Mouse (Mus musculus) adipocyte (in vitro differentiated cells): ENCODE data around the gene Clba1.
"Not testable (repeated sequence)": the region's sequence is repeated elsewhere in the genome, so short reads cannot be mapped to it uniquely, and the experiment has no call there.

ENCODE experiments used
- DNase-seq: peaks from one replicate; pipeline ENCODE4 v3.0.0-alpha.2; 2016; ENCODE audit warnings: low spot score

Gene Clba1

GRCm38 (mm10) chr12:112795466-112796104 lies 13.2 kb upstream of the Clba1 start:
- peak; percentile 47 for DNase-seq

DNA sequence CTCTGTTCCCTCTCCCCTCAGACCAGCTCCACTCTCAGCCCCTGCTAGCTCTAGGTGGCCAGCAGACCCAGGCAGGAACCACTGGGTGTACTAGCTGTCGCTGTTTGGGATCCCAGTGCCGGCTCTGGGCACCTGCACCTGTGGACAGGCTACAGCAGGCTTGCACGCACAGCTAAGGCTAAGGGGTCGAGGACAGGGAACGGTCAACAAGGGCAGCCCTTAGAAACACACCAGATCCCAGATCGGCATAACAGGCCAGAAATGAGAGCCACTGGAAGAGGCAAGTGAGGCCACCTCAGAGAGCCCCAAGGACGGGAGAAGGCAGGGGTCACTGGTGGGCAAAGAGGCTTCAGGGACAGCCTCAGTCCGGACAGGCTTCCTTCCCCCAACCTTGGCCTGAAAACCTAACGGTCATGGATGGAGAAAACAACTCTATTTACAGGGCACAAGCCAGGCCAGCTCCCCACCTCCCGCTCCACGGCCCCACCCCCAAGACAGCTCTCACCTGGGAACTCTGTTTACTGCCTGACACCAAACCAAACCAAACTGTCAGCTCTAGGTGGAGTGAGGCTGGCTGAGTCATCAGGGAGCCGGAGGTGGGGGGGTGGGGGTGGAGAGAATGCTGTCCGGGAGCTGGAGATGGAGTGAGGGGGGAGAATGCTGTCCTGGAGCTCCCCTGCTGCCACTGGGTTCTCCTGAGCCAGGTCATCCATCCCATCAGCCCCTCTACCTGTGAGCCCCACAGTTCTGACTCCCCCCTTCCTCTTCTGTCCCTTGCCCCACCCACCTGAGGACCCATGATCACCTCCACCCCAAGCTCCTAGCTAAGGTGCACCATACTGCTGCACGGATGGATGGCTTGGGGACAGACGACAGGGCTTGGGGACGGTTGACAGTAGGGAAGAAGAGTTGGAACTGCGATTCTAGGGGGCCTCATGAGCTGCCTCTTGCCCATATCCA lies 11.9 kb upstream of the Clba1 start:
- no peak for DNase-seq

DNA sequence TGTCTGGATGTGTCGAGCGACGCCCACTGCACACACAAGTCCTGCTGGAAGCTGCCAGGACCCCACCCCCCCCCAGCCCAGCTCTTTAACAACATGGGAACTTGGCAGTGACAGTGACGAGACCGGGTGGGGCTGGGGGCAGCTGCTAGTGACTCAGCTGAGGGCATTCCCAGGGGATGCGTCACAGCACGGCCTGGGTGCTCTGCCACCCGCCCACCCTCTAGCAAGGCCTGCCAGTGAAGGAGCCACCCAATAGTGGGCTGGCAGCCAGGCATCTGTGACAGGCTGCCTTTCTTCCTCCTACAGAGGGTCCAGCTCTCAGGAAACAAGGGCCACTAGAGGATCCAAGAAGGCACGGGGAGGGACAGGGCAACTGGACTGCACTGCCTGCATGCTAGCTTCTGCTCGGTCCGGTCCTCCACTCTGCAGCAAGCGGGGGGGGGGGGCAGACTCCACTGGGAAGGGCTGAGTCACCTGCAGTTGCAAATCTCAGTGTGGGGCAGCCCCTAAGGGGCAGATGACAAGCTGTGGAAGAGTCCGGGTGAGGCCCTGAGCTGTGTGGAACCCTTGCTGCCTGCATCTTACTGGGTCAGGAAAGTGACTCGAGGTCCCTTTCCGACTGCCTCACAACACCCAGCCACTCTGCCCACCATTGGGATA lies 10.9 kb upstream of the Clba1 start:
- DNase-seq, result peak; percentile 29

- DNase-seq, result peak; percentile 38
Measured at GRCm38 (mm10) chr12:112798332-112798681, 10.4 kb upstream of the Clba1 start.

GRCm38 (mm10) chr12:112798716-112799115 lies 10.0 kb upstream of the Clba1 start:
- no peak for DNase-seq

- no peak for DNase-seq
Measured at GRCm38 (mm10) chr12:112799237-112799970, 9.3 kb upstream of the Clba1 start.

- DNase-seq, result peak; percentile 65
Measured at GRCm38 (mm10) chr12:112800476-112800875, 8.3 kb upstream of the Clba1 start.

GRCm38 (mm10) chr12:112801864-112802846 lies 6.6 kb upstream of the Clba1 start, which contains the start of gene Ahnak2:
TSS of gene Ahnak2 (minus strand) at chr12:112802657.
- no peak for DNase-seq

DNA sequence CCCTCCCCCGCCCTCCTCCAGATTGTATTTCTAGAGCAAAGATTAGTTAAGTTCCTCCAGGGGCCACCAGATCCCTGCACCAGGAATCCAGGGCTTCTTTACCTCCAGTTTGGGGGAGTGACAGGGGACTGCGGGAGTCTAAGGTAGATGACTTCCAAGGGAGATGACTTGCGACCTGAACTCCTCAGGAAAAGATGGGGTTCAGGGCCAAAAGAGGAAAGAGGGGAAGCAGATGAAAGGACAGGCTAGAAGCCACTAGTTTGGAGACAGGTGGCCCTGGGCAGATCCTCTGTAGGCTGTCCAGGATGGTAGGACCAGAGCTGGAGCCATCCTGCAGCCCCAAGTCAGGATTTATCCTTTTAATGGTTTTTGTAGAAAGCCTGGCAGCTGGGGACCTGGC lies 5.8 kb upstream of the Clba1 start:
- DNase-seq, result no peak

DNA sequence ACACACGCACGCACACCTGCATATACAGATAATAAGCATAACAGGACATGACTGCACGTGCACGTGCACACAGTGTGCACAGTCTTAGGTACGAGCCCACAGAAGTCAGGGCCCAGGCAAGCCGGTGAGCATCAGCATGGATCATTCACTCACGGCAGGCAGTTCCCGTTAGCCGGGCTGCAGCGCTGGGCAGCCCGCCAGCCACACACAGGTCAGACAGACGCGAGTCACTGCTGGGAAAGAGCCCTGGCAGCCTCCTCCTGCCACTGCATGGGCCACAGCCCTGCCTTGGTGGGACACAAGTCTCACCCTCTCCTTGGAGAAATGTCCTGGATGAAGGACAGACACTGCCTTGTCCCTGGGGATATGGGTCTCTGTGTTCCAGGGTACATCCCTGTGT lies 4.7 kb upstream of the Clba1 start:
- DNase-seq, result peak; percentile 47

GRCm38 (mm10) chr12:112806044-112806443 lies 2.7 kb upstream of the Clba1 start:
- no peak for DNase-seq

GRCm38 (mm10) chr12:112807796-112808195 lies 941 bp upstream of the Clba1 start:
- no peak for DNase-seq

DNA sequence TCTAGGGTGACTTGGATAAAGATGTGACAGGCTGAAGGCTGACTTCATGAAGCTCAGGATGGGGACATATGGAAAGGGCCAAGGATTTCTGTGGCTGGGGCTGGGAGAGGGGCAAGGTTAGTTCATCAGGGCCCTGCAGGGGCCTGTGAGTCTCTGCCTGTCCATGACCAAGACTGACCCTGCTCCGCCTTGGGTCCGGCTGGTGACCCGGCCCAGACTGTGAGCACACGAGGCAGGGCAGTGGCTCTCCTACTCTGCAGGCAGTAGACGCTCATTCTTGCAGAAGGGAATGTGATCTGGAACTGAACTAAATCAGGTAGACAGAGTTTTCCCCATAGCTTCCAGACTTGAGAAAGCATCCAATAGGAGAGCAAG lies 538 bp upstream of the Clba1 start:
- no peak for DNase-seq

- no peak for DNase-seq
Measured at GRCm38 (mm10) chr12:112809641-112810040, 904 bp downstream of the Clba1 start.

- no peak for DNase-seq
Measured at GRCm38 (mm10) chr12:112810092-112810885, 1.6 kb downstream of the Clba1 start.

DNA sequence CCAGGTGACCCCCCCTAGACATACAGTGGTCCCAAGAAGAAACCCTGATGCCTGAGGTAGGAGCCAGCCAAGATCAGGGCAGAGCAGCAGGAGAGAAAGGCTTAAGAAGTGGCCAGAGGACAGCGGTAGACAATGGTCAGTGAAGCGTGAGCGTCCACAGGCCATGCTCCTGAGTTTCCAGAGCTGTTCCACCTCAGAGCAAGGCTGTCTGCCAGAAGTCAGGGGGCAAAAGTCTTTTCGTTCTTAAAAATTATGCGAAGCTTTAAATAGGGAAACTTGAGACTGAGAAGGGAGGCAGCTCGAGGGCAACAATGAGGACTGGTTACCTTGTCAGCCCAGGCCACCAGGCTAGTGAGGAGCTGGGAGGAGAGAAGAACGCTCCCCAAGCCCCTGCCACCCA lies 4.6 kb downstream of the Clba1 start:
- DNase-seq, result no peak

DNA sequence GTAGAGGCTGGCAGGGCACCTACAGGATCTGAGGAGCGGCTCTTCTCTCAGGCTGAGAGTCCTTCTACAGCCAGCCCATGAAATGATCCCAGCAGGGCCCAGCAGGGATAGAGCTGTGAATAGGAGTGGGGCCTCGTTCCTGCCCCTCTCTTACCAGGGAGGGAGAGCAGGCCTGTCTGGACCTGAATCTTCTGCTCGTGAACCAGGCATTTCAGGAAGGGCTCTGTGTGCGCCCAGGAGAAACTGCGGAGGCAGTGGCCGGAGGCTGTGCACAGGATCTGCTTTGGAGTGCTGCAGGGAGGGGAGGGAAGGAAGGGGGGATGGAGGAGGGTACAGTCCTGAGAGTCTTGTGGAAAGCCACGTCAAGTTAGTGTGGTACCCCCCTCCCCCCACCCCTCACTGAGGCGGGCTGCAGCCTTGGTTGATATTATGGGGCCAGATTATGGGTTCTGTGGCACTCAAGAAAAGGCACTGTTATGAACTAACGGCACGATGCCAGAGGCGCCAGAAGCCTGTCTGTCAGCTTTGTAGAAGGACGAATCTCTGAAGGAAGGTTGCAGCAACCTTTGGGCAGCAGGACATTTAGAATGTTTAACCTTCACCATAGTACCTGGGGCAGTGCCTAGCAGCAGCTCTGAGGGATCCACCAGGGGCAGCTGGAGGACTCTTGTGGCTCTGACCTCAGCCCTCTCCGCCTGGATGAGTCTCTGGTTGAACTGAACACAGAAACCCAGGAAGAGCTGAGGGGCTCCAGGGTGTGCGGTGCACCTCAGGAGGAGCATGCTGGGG lies 6.1 kb downstream of the Clba1 start:
- DNase-seq, result no peak

DNA sequence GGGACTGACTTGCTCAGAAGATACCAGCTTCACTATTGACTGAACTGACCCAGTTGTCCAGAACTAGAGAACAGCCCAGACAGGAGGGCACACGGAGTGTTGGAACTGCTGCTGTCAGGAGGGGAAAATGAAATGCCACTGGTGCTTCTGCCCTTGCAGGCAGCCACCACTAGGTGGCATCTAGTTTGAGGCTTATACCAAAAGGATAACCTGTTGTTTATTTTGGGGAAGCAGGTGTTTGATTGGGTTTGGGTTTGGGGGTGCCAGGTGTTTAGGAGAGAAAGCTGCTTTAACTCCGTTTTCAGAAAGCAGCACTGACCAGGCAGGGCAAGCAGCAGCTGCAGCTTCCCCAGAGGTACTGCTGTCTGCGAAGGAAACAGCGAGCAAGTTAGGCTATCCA lies 7.6 kb downstream of the Clba1 start:
- DNase-seq, result peak; percentile 50

GRCm38 (mm10) chr12:112816866-112817265 lies 8.1 kb downstream of the Clba1 start:
- DNase-seq, result not testable (repeated sequence)
